Mouse (Mus musculus): ENCODE results near the gene Tekt5. TPM values are rescaled to one million over a fixed set of nuclear protein-coding genes. Genes with fewer than 3 reads are reported as not detected.

Gene Tekt5
- polyA plus RNA-seq, 1 experiment from 2014 or later = 0.67 TPM

DNA sequence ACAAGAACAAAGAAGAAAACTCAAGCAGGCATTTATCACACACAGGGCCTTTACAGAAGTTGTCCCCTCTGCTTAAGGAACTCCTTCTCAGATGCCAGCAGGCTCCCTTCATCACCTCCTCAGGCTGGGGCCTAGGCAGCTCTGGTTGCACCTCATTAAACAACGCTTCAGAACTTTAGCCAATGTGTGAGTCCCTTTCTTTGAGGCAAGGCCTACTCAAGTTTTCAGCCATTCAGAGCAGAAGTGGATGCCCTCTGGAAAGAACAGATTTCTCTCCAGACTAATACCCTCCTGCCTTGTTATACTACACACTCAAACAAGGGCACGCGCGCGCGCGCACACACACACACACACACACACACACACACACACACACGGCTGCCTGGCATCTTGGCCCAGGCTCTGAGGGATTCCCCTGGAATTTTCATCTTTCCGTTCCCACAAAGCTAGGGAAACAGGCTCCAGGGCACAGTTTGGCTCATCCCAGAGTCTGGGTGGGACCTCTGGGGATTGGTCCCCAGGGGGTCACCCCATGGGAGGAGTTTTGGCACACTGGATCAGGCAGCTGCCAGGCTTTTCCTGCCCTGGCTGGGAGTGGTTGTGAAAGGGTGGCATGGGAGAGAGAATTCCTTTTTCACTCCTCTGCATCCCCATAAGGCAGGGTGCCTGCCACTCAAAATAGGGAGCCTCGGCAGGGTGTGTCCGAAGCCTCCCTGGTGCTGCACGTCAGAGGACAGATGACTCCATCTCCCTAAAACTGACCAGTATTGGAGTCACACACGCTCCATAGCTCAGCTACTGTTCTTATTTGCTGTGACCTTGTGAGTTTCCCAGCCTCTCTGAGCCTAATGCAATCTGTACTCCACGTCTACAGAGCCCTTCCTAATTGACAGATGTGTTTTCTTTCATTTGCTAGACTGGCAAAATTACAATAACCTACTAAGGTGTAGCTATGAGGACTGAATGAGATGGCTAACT, 28.8 kb downstream of the Tekt5 start:
- TF ChIP-seq CTCF (IDR thresholded peaks at IDR 0.05; ENCODE audit: low read depth) = no peak
- H3K4me2 ChIP-seq = no peak overlapping the region
- peaks cover 12% of the 10 kb centered on the region for H3K4me1 ChIP-seq (ENCODE audit: insufficient read depth)
- H3K27me3 ChIP-seq (ENCODE audit: insufficient read depth, low read length) = no peaks in the 10 kb centered on the region
- no peak overlapping the region for H3K9ac ChIP-seq
- ATAC-seq (ENCODE audit: insufficient read depth) = peak; percentile 75
- 62% methylated on average over 14 of the region's 14 CpGs for WGBS
- DNase-seq = peak; percentile 77
- H3K4me3 ChIP-seq (ENCODE audit: low read depth, low read length) = no peak overlapping the region
- no peaks in the 10 kb centered on the region for H3K36me3 ChIP-seq (ENCODE audit: insufficient read depth)
- peak overlapping the region; percentile 86 for H3K27ac ChIP-seq (ENCODE audit: low read depth)
- H3K9me3 ChIP-seq (ENCODE audit: low read depth, low read length) = no peaks in the 10 kb centered on the region

DNA sequence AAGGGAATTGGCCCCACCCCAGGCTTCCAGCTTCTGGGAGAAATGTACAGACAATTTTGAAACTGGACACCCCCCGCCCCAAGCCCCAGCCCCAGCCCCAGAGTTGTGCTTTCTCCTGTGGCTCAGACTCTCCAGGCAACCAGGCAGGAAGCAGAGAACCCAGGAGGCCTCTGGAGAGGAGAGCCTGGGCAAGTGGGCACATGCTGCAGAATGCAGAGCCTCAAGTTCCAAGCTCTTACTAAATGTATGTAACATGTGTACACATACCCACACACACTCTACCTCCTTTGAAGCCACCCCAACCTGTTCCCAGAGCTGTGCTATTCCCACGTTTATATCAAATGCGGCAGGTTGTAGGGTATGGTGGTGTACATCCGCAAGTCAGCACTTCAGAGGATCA, 29.5 kb downstream of the Tekt5 start:
- WGBS = 50% methylated on average over 4 of the region's 4 CpGs
- Histone ChIP-seq H3K4me3 (ENCODE audit: low read depth, low read length) (no peak overlapping the region), H3K27me3 (ENCODE audit: insufficient read depth, low read length) (no peaks in the 10 kb centered on the region), H3K36me3 (ENCODE audit: insufficient read depth) (no peaks in the 10 kb centered on the region), H3K4me2 (no peak overlapping the region), H3K27ac (ENCODE audit: low read depth) (peak overlapping the region; percentile 86), H3K9ac (no peak overlapping the region), H3K4me1 (ENCODE audit: insufficient read depth) (peaks cover 12% of the 10 kb centered on the region), H3K9me3 (ENCODE audit: low read depth, low read length) (no peaks in the 10 kb centered on the region)
- DNase-seq = peak; percentile 41
- TF ChIP-seq CTCF (IDR thresholded peaks at IDR 0.05; ENCODE audit: low read depth) = no peak
- ATAC-seq (ENCODE audit: insufficient read depth) = peak; percentile 47

DNA sequence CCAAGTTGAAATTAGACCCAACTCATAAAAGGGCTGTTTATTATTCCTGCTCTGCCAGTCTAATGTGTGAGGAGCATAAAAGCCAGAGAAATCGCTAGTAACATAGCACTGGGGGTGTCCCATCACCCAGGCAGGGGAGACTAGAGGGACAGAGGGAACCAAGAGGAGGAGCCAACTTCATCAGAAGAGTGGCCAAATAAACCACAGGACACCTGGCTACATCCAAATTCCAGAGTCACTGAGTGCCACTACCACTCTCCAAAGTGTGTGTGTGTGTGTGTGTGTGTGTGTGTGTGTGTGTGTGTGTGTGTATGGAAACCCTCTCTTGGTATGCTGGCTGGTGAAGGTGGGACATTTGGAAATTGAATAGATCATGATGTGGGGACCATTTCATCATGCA, 32.2 kb downstream of the Tekt5 start:
- no peak for TF ChIP-seq CTCF (IDR thresholded peaks at IDR 0.05; ENCODE audit: low read depth)
- no peak overlapping the region for H3K4me3 ChIP-seq (ENCODE audit: low read depth, low read length)
- H3K36me3 ChIP-seq (ENCODE audit: insufficient read depth) = no peaks in the 10 kb centered on the region
- H3K9ac ChIP-seq = no peak overlapping the region
- H3K27me3 ChIP-seq (ENCODE audit: insufficient read depth, low read length) = no peaks in the 10 kb centered on the region
- 46% methylated on average over 1 of the region's 1 CpGs for WGBS
- DNase-seq = no peak
- H3K27ac ChIP-seq (ENCODE audit: low read depth) = no peak overlapping the region
- H3K4me1 ChIP-seq (ENCODE audit: insufficient read depth) = peaks cover 8% of the 10 kb centered on the region; the same call in 1 of the 2 replicates
- H3K4me2 ChIP-seq = no peak overlapping the region
- no peak for ATAC-seq (ENCODE audit: insufficient read depth)
- H3K9me3 ChIP-seq (ENCODE audit: low read depth, low read length) = no peaks in the 10 kb centered on the region

DNA sequence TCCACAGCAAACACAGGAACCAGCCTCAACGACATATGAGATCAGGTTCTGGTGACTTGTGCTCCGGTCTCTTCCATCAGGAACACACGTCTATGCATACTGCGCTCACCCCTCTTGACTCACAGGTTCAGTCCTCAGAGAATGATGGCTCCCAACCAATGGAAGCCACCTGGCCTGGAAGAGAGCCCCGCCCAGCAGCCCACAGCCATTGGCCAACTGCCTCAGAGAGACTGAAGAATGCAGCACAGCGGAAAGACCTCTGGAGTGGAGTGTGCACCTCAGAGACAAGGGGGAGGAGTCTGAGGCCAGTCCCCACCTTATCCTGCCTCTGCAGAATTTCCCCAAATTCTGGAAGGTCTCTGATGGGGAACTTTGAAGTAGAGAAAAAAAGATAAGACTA, 36.0 kb downstream of the Tekt5 start:
- no peak overlapping the region for H3K9ac ChIP-seq

DNA sequence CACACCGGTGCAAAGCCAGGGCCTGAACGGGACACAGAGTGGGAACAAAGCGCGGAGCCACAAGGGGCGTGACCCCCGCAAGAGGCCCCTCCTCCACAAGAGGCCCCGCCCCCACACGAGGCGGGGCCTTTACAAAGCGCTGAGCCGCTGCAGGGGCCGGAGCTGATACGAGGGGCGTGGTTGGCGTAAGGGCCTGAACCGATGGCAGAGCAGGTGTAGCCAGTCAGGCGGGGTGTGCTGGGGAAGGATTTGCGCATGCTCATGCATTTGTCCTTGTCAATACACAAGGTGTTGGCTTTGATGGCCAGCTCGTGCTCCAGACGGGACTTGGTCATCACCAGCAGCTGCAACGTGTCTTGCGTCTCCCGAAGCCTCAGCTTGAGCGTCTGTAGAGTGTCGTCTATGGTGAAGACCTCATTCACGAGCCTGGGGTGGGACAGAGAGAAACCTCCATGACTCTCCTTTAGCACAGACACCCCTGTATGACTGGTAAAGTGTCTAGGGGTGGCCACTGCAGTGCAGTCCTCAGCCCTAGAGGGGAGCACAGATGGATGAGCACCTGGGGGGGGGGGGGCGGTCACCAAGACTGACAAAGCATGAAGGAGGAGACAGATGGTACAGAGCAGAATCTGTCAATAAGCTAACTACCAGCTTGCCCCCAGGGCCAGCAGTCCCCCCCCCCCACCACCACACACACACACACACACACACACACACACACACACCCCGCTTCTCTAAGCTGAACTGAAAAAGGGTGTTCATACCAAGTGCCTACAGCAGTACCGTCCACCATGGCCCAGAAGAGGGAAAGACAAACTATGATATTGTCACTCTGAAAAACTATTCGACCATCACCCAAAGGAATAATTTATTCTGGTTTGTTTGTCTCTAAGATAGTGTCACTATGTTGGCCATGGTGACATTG, 37.0 kb downstream of the Tekt5 start:
- peaks cover 7% of the 10 kb centered on the region; the same call in 1 of the 2 replicates for H3K4me1 ChIP-seq (ENCODE audit: insufficient read depth)
- no peak overlapping the region for H3K27ac ChIP-seq (ENCODE audit: low read depth)
- DNase-seq (peak; percentile 87), ATAC-seq (ENCODE audit: insufficient read depth) (peak; percentile 84)
- no peaks in the 10 kb centered on the region for H3K9me3 ChIP-seq (ENCODE audit: low read depth, low read length)
- peak overlapping the region; percentile 56 for H3K4me2 ChIP-seq
- no peaks in the 10 kb centered on the region for H3K27me3 ChIP-seq (ENCODE audit: insufficient read depth, low read length)
- H3K9ac ChIP-seq = no peak overlapping the region
- no peak for TF ChIP-seq CTCF (IDR thresholded peaks at IDR 0.05; ENCODE audit: low read depth)
- H3K4me3 ChIP-seq (ENCODE audit: low read depth, low read length) = no peak overlapping the region; the same call in 1 of the 2 replicates
- 12% methylated on average over 29 of the region's 30 CpGs for WGBS
- H3K36me3 ChIP-seq (ENCODE audit: insufficient read depth) = no peaks in the 10 kb centered on the region

More for the DNA sequence above, 36.0 kb downstream of the Tekt5 start:
- no peaks in the 10 kb centered on the region for H3K9me3 ChIP-seq (ENCODE audit: low read depth, low read length)
- peak; percentile 19 for DNase-seq
- H3K4me3 ChIP-seq (ENCODE audit: low read depth, low read length) = no peak overlapping the region
- H3K36me3 ChIP-seq (ENCODE audit: insufficient read depth) = no peaks in the 10 kb centered on the region
- TF ChIP-seq CTCF (IDR thresholded peaks at IDR 0.05; ENCODE audit: low read depth) = no peak
- H3K4me1 ChIP-seq (ENCODE audit: insufficient read depth) = peaks cover 7% of the 10 kb centered on the region; the same call in 1 of the 2 replicates
- WGBS = 67% methylated on average over 6 of the region's 6 CpGs
- H3K27me3 ChIP-seq (ENCODE audit: insufficient read depth, low read length) = no peaks in the 10 kb centered on the region
- no peak overlapping the region for H3K27ac ChIP-seq (ENCODE audit: low read depth)
- H3K4me2 ChIP-seq = no peak overlapping the region
- peak; percentile 22; the same call in 1 of the 2 replicates for ATAC-seq (ENCODE audit: insufficient read depth)

DNA sequence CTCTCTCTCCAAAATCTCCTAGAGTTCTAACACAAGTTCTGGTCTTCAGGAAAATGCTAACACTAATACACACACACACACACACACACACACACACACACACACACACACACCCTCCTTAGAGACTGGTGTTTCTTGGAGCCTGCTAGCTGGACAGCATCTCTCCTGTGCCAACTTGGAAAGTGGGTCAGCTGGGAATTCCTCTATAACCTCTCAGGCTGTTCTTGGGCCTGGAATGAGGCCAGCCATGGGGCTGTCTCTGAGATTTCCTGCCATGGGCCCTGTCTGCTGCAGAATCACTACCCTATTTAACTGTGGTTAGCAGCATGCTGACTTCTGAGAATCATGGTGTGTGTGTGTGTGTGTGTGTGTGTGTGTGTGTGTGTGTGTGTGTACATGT, 40.3 kb downstream of the Tekt5 start:
- peaks cover 7% of the 10 kb centered on the region; the same call in 1 of the 2 replicates for H3K4me1 ChIP-seq (ENCODE audit: insufficient read depth)
- no peak overlapping the region for H3K9ac ChIP-seq
- 0 out of 2 replicates have a peak overlapping the region, but pooled peaks have one; percentile 12 for H3K27ac ChIP-seq (ENCODE audit: low read depth)
- H3K27me3 ChIP-seq (ENCODE audit: insufficient read depth, low read length) = no peaks in the 10 kb centered on the region
- no peaks in the 10 kb centered on the region for H3K9me3 ChIP-seq (ENCODE audit: low read depth, low read length)
- no peak for ATAC-seq (ENCODE audit: insufficient read depth)
- no peak overlapping the region for H3K4me3 ChIP-seq (ENCODE audit: low read depth, low read length)
- no peaks in the 10 kb centered on the region for H3K36me3 ChIP-seq (ENCODE audit: insufficient read depth)
- TF ChIP-seq CTCF (IDR thresholded peaks at IDR 0.05; ENCODE audit: low read depth) = no peak
- peak; percentile 78 for DNase-seq
- no peak overlapping the region for H3K4me2 ChIP-seq

All from lung, embryonic 14.5 days (tissue).